Mouse (Mus musculus): Measurements from ENCODE around the gene Cyth3. TPM values are rescaled to one million over a fixed set of nuclear protein-coding genes. Genes with fewer than 3 reads are reported as not detected.
A peak's percentile ranks its signal among the peaks of the same experiment; 100 is the strongest.

The Cyth3 gene
- polyA plus RNA-seq, 1 experiment from 2014 or later, result 52.0 TPM

DNA sequence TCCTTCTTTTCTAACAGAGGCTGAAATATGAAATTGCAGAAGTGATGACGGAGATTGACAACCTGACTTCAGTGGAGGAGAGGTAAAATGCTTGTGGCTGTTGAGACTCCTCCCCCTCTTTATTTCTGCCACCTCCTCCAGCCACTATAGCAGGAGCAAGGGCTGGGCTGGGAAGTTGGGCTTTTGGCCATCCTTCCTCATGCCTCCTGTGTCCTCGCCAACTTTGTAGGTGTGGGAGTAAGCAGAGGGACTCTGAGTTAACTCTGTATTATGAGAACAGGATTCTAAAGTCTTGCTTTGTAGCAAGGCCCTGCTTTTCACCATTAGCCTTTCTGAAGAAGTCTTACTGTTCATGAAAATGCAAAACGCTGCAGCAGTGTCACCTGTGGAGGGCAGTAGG lies 64.2 kb downstream of the Cyth3 start:
- no peaks in the 10 kb centered on the region for H3K27me3 ChIP-seq (ENCODE audit: insufficient read depth, low read length)

DNA sequence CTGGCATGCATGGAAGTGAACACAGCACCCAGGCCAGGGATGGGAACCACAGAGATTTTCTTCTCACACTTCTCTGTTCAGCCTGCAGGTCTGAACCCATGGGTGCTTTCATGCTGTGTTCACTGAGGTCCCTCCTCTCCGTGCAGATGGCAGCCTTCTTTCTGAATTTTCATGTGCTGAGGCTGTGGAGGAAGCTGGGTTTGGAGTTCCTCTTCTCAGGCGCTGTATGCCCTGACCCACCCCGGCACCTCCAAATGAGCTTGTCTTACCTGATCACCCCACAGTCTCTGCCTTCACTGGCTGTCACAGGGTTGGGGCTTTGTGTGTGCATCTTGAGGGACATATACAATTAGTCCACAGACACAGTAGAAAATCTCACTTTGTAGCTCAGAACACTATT lies 65.3 kb downstream of the Cyth3 start:
- no peak overlapping the region for H3K9ac ChIP-seq
- no peaks in the 10 kb centered on the region for H3K27me3 ChIP-seq (ENCODE audit: insufficient read depth, low read length)
- no peaks in the 10 kb centered on the region for H3K9me3 ChIP-seq (ENCODE audit: low read depth, low read length)
- no peak overlapping the region for H3K27ac ChIP-seq (ENCODE audit: low read depth)
- TF ChIP-seq CTCF (IDR thresholded peaks at IDR 0.05; ENCODE audit: low read depth), result no peak
- H3K36me3 ChIP-seq (ENCODE audit: insufficient read depth), result peaks cover 25% of the 10 kb centered on the region; the same call in 1 of the 2 replicates
- H3K4me2 ChIP-seq, result no peak overlapping the region
- ATAC-seq (ENCODE audit: insufficient read depth) (no peak), DNase-seq (no peak)
- H3K4me3 ChIP-seq (ENCODE audit: low read depth, low read length), result no peak overlapping the region
- 84% methylated on average over 3 of the region's 3 CpGs for WGBS
- H3K4me1 ChIP-seq (ENCODE audit: insufficient read depth), result no peaks in the 10 kb centered on the region

More for the DNA sequence above, 64.2 kb downstream of the Cyth3 start:
- Histone ChIP-seq H3K36me3 (ENCODE audit: insufficient read depth) (peaks cover 16% of the 10 kb centered on the region; the same call in 1 of the 2 replicates), H3K9me3 (ENCODE audit: low read depth, low read length) (no peaks in the 10 kb centered on the region), H3K4me2 (no peak overlapping the region), H3K4me1 (ENCODE audit: insufficient read depth) (no peaks in the 10 kb centered on the region), H3K9ac (no peak overlapping the region), H3K4me3 (ENCODE audit: low read depth, low read length) (no peak overlapping the region), H3K27ac (ENCODE audit: low read depth) (no peak overlapping the region)
- no peak for TF ChIP-seq CTCF (IDR thresholded peaks at IDR 0.05; ENCODE audit: low read depth)
- ATAC-seq (ENCODE audit: insufficient read depth) (no peak), DNase-seq (no peak)
- WGBS, result 85% methylated on average over 3 of the region's 3 CpGs

DNA sequence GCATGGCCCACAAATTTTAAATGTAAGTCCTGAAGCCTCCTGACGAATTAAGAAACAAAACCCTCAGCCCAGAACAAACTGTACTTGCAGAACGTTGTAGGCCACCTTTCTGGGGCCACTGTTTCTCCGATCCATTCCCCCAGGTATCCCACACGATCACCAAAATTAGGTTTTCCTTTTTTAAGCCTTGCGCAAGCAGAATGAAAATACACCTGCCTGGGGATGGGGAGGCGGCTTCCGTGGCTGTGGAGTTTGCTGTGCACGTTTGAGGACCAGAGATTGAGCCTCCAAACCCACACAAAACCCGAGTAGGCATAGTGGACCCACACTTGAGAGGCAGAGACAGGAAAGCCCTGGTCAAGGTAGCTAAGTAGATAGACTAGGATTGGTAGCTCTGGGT lies 68.1 kb downstream of the Cyth3 start:
- DNase-seq (no peak), ATAC-seq (ENCODE audit: insufficient read depth) (no peak)
- Histone ChIP-seq H3K4me2 (no peak overlapping the region), H3K9ac (no peak overlapping the region), H3K4me3 (ENCODE audit: low read depth, low read length) (no peak overlapping the region), H3K36me3 (ENCODE audit: insufficient read depth) (peaks cover 50% of the 10 kb centered on the region), H3K27me3 (ENCODE audit: insufficient read depth, low read length) (no peaks in the 10 kb centered on the region), H3K27ac (ENCODE audit: low read depth) (no peak overlapping the region), H3K4me1 (ENCODE audit: insufficient read depth) (no peaks in the 10 kb centered on the region), H3K9me3 (ENCODE audit: low read depth, low read length) (no peaks in the 10 kb centered on the region)
- 89% methylated on average over 9 of the region's 9 CpGs for WGBS
- TF ChIP-seq CTCF (IDR thresholded peaks at IDR 0.05; ENCODE audit: low read depth), result no peak

DNA sequence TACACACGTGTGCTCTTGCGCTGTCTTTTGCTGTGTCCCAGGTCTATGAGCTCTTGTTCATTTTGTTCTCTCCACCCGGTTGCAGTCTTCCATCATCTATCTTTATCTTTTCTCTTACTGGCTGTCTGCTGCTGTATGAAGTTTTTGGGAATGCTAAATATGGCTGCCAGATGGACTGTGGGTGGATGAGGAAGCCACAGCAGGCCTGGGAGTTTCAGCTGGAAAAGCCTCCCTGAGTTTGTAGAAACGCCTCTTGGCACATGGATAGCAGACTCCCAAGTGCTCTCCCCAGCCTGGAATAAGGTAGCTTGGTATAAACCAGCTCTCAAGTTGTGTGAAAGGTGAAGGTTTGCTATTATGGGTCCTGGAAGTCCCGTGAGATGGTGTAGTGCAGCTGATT lies 68.7 kb downstream of the Cyth3 start:
- Histone ChIP-seq H3K9me3 (ENCODE audit: low read depth, low read length) (no peaks in the 10 kb centered on the region), H3K9ac (no peak overlapping the region), H3K4me1 (ENCODE audit: insufficient read depth) (no peaks in the 10 kb centered on the region), H3K27me3 (ENCODE audit: insufficient read depth, low read length) (no peaks in the 10 kb centered on the region), H3K36me3 (ENCODE audit: insufficient read depth) (peaks cover 52% of the 10 kb centered on the region), H3K27ac (ENCODE audit: low read depth) (no peak overlapping the region), H3K4me3 (ENCODE audit: low read depth, low read length) (no peak overlapping the region), H3K4me2 (no peak overlapping the region)
- WGBS, result 84% methylated on average over 5 of the region's 5 CpGs
- no peak for TF ChIP-seq CTCF (IDR thresholded peaks at IDR 0.05; ENCODE audit: low read depth)
- ATAC-seq (ENCODE audit: insufficient read depth) (no peak), DNase-seq (no peak)

DNA sequence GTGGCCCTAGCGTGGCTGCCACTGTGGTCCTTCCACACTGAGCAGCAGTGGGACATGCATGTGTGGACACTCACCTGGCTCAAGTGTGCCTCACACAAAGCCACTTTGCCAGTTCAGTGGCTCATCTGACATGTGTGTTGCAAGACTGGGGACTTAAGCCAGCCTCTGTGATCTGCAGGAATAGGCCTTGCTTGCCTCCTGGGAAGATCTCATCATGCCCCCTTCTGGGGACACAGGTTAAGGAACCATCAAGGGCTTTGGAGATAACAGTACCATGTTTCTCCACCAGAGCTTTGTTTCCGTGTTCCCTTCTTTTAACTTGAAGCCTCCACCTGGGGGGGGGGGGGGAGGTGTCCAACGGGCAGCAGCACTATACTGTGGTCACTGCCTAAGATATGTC lies 74.1 kb downstream of the Cyth3 start:
- H3K36me3 ChIP-seq (ENCODE audit: insufficient read depth), result peaks cover 69% of the 10 kb centered on the region
- peak; percentile 65 for DNase-seq
- H3K4me1 ChIP-seq (ENCODE audit: insufficient read depth), result no peaks in the 10 kb centered on the region
- WGBS, result 52% methylated on average over 3 of the region's 3 CpGs
- peak; percentile 38; the same call in 1 of the 2 replicates for ATAC-seq (ENCODE audit: insufficient read depth)
- no peaks in the 10 kb centered on the region for H3K27me3 ChIP-seq (ENCODE audit: insufficient read depth, low read length)
- H3K4me2 ChIP-seq, result no peak overlapping the region
- no peak overlapping the region for H3K4me3 ChIP-seq (ENCODE audit: low read depth, low read length)
- no peak overlapping the region for H3K9ac ChIP-seq
- H3K27ac ChIP-seq (ENCODE audit: low read depth), result no peak overlapping the region
- TF ChIP-seq CTCF (IDR thresholded peaks at IDR 0.05; ENCODE audit: low read depth), result peak; percentile 65
- H3K9me3 ChIP-seq (ENCODE audit: low read depth, low read length), result no peaks in the 10 kb centered on the region

DNA sequence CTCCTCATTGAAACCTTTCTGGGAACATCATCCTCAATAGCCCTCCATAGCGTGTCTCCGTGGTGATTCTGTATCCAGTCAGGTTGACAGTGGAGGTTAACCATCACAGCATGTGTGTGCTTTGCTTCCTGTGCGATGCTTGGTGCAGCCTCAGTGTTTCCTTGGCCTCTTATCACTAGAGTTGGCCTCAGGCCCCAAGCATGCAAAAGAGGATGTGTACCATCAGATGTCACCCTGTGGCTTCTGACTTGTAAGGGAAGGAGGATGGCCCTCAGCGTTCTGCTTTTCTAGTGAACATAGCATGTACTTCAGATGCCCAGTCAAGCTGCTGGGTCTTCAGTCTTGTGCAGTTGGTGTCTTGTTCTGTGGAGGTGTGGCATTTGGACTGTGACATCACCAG lies 76.2 kb downstream of the Cyth3 start:
- Histone ChIP-seq H3K9ac (no peak overlapping the region), H3K4me1 (ENCODE audit: insufficient read depth) (no peaks in the 10 kb centered on the region), H3K36me3 (ENCODE audit: insufficient read depth) (peaks cover 72% of the 10 kb centered on the region), H3K27ac (ENCODE audit: low read depth) (no peak overlapping the region), H3K9me3 (ENCODE audit: low read depth, low read length) (no peaks in the 10 kb centered on the region), H3K4me2 (no peak overlapping the region), H3K27me3 (ENCODE audit: insufficient read depth, low read length) (no peaks in the 10 kb centered on the region), H3K4me3 (ENCODE audit: low read depth, low read length) (no peak overlapping the region)
- no peak for ATAC-seq (ENCODE audit: insufficient read depth)
- TF ChIP-seq CTCF (IDR thresholded peaks at IDR 0.05; ENCODE audit: low read depth), result no peak
- WGBS, result 89% methylated on average over 4 of the region's 4 CpGs
- DNase-seq, result no peak

DNA sequence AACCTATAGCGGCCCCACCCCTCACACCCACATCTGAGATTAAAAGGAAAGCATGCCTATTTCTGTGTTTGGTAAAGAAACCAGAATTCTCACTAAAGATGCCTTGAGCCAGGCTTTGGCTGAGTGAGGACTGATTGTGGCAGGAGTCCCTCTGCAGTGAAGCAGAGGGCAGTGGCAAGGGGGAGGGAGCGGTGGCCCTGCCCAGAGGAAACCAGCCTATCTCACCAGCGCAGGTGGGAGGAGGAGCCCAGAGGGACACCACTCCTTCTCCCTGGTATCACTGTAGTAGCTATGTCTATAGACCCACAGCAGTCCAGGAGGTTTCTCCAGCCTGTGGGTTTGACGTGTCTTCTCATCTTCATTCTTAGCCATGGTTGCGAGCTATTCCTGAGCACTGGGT lies 78.0 kb downstream of the Cyth3 start:
- Histone ChIP-seq H3K27me3 (ENCODE audit: insufficient read depth, low read length) (no peaks in the 10 kb centered on the region), H3K9me3 (ENCODE audit: low read depth, low read length) (no peaks in the 10 kb centered on the region), H3K4me1 (ENCODE audit: insufficient read depth) (no peaks in the 10 kb centered on the region), H3K27ac (ENCODE audit: low read depth) (no peak overlapping the region), H3K36me3 (ENCODE audit: insufficient read depth) (peaks cover 70% of the 10 kb centered on the region), H3K4me3 (ENCODE audit: low read depth, low read length) (no peak overlapping the region), H3K9ac (no peak overlapping the region), H3K4me2 (no peak overlapping the region)
- no peak for DNase-seq
- WGBS, result 89% methylated on average over 5 of the region's 5 CpGs
- no peak for ATAC-seq (ENCODE audit: insufficient read depth)
- no peak for TF ChIP-seq CTCF (IDR thresholded peaks at IDR 0.05; ENCODE audit: low read depth)

DNA sequence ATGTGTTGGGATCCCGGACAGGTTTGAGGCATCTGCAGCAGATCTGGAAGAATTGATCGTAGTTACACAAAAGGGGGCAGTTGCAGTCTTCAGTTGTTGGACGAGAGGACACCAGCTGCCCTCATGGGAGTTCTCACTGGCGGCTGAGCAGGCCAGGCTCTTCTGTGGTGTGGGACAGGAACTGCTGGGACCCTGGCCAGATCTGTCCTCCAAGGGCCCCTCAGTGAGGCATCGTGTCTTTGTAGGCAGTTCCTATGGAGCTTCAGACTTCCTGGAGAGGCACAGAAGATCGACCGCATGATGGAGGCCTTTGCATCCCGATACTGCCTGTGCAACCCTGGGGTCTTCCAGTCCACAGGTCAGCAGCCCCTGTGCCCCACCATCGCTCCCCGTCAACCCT lies 78.8 kb downstream of the Cyth3 start:
- no peak for TF ChIP-seq CTCF (IDR thresholded peaks at IDR 0.05; ENCODE audit: low read depth)
- Histone ChIP-seq H3K4me1 (ENCODE audit: insufficient read depth) (no peaks in the 10 kb centered on the region), H3K9me3 (ENCODE audit: low read depth, low read length) (no peaks in the 10 kb centered on the region), H3K27me3 (ENCODE audit: insufficient read depth, low read length) (no peaks in the 10 kb centered on the region), H3K4me2 (no peak overlapping the region), H3K27ac (ENCODE audit: low read depth) (no peak overlapping the region), H3K9ac (no peak overlapping the region), H3K36me3 (ENCODE audit: insufficient read depth) (peaks cover 66% of the 10 kb centered on the region), H3K4me3 (ENCODE audit: low read depth, low read length) (no peak overlapping the region)
- 92% methylated on average over 10 of the region's 10 CpGs for WGBS
- DNase-seq, result no peak
- no peak for ATAC-seq (ENCODE audit: insufficient read depth)
